Mouse (Mus musculus): ENCODE measurements around the gene Bend7.

GRCm38 (mm10) chr2:4782401-4782800 lies 64.8 kb downstream of the Bend7 start:
- TF ChIP-seq CTCF (IDR thresholded peaks at IDR 0.05; ENCODE audit: low read depth, low read length) (no peak), POLR2A (IDR thresholded peaks at IDR 0.05; ENCODE audit: insufficient read depth, low read length) (no peak), EP300 (IDR thresholded peaks at IDR 0.05; ENCODE audit: insufficient read depth, low read depth, low read length) (no peak)

Data from ES-Bruce4 (cell line).